Mouse (Mus musculus): ENCODE results near the gene Hus1. TPM values are rescaled to one million over a fixed set of nuclear protein-coding genes. Genes with fewer than 3 reads are reported as not detected.

Gene Hus1
- total and polyA plus RNA-seq, 3 experiments, result 21.7 to 29.4 TPM; not detected in 1

GRCm38 (mm10) chr11:8944114-8944513 lies 66.9 kb downstream of the Hus1 start:
- TF ChIP-seq UBTF (IDR thresholded peaks at IDR 0.05; ENCODE audit: borderline replicate concordance, insufficient read depth, low read depth, low read length), result no peak
- no peak for TF ChIP-seq CHD2 (IDR thresholded peaks at IDR 0.05; ENCODE audit: low read length)
- no peak for TF ChIP-seq HCFC1 (IDR thresholded peaks at IDR 0.05; ENCODE audit: low read depth, low read length)
- TF ChIP-seq POLR2A (IDR thresholded peaks at IDR 0.05; ENCODE audit: control insufficient read depth in 1 of 2, insufficient read depth in 1 of 2, low read depth in 1 of 2, low read length in 2 of 2, poor library complexity in 1 of 2), result no peak
- TF ChIP-seq TBP (IDR thresholded peaks at IDR 0.05; ENCODE audit: low read depth, low read length), result no peak
- no peak for TF ChIP-seq ZNF384 (IDR thresholded peaks at IDR 0.05; ENCODE audit: low read depth, low read length)
- TF ChIP-seq MAX (IDR thresholded peaks at IDR 0.05; ENCODE audit: low read length), result no peak
- no peak for TF ChIP-seq MAFK (IDR thresholded peaks at IDR 0.05; ENCODE audit: borderline replicate concordance, low read depth, low read length)
- TF ChIP-seq GATA1 (IDR thresholded peaks at IDR 0.05; ENCODE audit: low read depth, low read length), result no peak
- no peak for TF ChIP-seq E2F4 (IDR thresholded peaks at IDR 0.05; ENCODE audit: borderline replicate concordance, low read depth, low read length)
- TF ChIP-seq ELF1 (IDR thresholded peaks at IDR 0.05; ENCODE audit: low read depth, low read length), result no peak
- TF ChIP-seq POLR2AphosphoS2 (IDR thresholded peaks at IDR 0.05; ENCODE audit: low read length), result no peak
- no peak for TF ChIP-seq MXI1 (IDR thresholded peaks at IDR 0.05; ENCODE audit: low read depth, low read length)
- TF ChIP-seq ETS1 (IDR thresholded peaks at IDR 0.05; ENCODE audit: low read depth, low read length), result no peak
- H3K36me3 ChIP-seq (ENCODE audit: control insufficient read depth in 1 of 2, insufficient read depth in 2 of 2, low read length in 2 of 2), result no peaks in the 10 kb centered on the region
- H3K9me3 ChIP-seq (replicated peaks; ENCODE audit: insufficient read depth, low read length), result no peaks in the 10 kb centered on the region
- H3K4me3 ChIP-seq (ENCODE audit: control insufficient read depth in 1 of 2, insufficient read depth in 1 of 2, low read depth in 2 of 2, low read length in 2 of 2), result no peak overlapping the region
- H3K27me3 ChIP-seq (ENCODE audit: control insufficient read depth in 1 of 2, insufficient read depth in 2 of 2, low read length in 2 of 2), result no peaks in the 10 kb centered on the region
- H3K79me2 ChIP-seq (ENCODE audit: control insufficient read depth, insufficient read depth, low read length, poor library complexity), result no peaks in the 10 kb centered on the region
- H3K4me1 ChIP-seq (ENCODE audit: control insufficient read depth in 1 of 2, insufficient read depth in 2 of 2, low read length in 2 of 2), result no peaks in the 10 kb centered on the region
- no peak overlapping the region for H3K27ac ChIP-seq (ENCODE audit: control insufficient read depth, low read depth, low read length)
- DNase-seq (ENCODE audit: low read depth, low spot score), result no peak
- no peak overlapping the region for H3K9ac ChIP-seq (ENCODE audit: control insufficient read depth, low read depth, low read length, poor library complexity, severe bottlenecking)

Other genes starting within 250 kb of the Hus1 start
- not detected in 2 replicates for gene Pkd1l1, start 37.9 kb downstream of the Hus1 start, total RNA-seq (2012; rRNA removed)
- not detected for gene Pkd1l1, start 37.9 kb downstream of the Hus1 start, polyA plus RNA-seq (2012; ENCODE audit: insufficient read depth in 1 of 2, insufficient read length in 2 of 2, low read depth in 1 of 2, low replicate concordance in 2 of 2, missing spikeins in 1 of 2)
- gene Gm11992, start 37.4 kb upstream of the Hus1 start, total RNA-seq (2012; rRNA removed), result not detected in 2 replicates
- not detected for gene Gm11992, start 37.4 kb upstream of the Hus1 start, polyA plus RNA-seq (2012; ENCODE audit: insufficient read depth in 1 of 2, insufficient read length in 2 of 2, low read depth in 1 of 2, low replicate concordance in 2 of 2, missing spikeins in 1 of 2)
- not detected in 2 replicates for gene Sun3, start 37.8 kb upstream of the Hus1 start, total RNA-seq (2012; rRNA removed)
- gene Sun3, start 37.8 kb upstream of the Hus1 start, polyA plus RNA-seq (2012; ENCODE audit: insufficient read depth in 1 of 2, insufficient read length in 2 of 2, low read depth in 1 of 2, low replicate concordance in 2 of 2, missing spikeins in 1 of 2), result not detected
- 1.4 and 1.9 TPM in 2 replicates for gene Upp1, start 106.9 kb upstream of the Hus1 start, total RNA-seq (2012; rRNA removed)
- 1 to 10 TPM in 1 of 2 experiments, not detected in 1; 1.2 TPM for gene Upp1, start 106.9 kb upstream of the Hus1 start, polyA plus RNA-seq (2012; ENCODE audit: insufficient read depth in 1 of 2, insufficient read length in 2 of 2, low read depth in 1 of 2, low replicate concordance in 2 of 2, missing spikeins in 1 of 2)
- gene Abca13, start 180.8 kb upstream of the Hus1 start, total RNA-seq (2012; rRNA removed), result not detected in 2 replicates
- gene Abca13, start 180.8 kb upstream of the Hus1 start, polyA plus RNA-seq (2012; ENCODE audit: insufficient read depth in 1 of 2, insufficient read length in 2 of 2, low read depth in 1 of 2, low replicate concordance in 2 of 2, missing spikeins in 1 of 2), result not detected

Measured in MEL (cell line).